Mouse (Mus musculus) lung, postnatal 25 days (tissue): ENCODE measurements at regions not wholly inside any gene's neighbourhood (a gene's known extent, or its start where the extent isn't known, plus 50 kb on each side); places are given as distances from the start of the nearest gene placed in this dataset.

Experiments used
- DNase-seq: peaks from one replicate; pipeline ENCODE4 v3.0.0; 2022; ENCODE audit warnings: low spot score

DNA sequence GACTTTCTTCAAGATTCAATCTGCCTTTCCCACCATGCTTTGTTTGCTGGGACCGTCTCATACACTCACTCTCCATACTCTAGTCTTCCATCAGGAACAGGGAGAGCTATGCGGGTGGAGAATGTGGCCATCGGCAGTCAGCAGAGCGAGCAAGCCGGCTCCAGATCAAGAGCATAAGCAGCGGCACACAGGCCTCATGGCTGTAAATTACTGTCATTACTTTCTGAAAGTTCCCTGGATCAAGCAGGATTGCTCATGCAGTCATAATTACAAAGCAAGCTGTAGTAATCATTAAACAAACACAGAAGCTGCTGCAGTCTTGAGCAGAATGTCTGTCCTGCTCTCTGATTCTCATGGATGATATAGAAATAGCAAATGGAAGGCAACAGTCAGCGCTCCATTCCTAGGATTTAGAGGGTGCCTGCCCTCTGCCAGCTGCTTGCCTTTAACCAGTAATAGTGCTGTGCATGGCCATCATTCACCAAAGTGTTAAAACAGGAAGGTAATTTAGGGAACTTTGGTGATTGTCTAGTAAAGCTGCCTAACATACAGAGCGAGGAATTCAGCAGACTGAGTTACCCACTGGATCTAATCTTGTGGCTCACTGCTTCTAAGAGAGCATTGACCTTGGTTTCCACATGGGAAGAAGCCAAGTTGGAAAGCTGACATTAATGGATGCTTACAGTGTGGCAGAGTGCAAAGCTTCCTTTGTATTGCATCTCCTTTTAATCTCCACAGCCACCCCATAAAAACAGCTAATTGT, 298.2 kb downstream of the 1190002N15Rik start:
- DNase-seq = no peak

DNA sequence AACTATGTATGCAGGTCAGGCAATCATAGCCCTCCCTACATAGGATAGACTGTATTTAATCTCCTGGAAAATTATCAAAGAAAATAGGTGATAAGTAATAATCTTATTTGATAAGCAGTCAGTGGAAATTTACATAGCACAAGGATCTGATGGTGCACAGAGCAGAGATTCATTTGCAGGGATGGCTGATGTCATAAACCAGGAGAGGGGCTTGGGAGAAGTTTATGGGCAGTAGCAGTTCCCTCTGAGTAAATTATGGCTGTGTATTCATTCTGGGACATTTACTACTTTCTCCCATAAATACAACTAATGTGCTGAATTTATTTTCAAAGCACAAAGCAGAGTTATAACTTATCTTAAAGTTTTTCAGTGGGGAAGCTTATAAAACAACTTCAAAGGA, 299.3 kb downstream of the 1190002N15Rik start:
- DNase-seq = no peak

DNA sequence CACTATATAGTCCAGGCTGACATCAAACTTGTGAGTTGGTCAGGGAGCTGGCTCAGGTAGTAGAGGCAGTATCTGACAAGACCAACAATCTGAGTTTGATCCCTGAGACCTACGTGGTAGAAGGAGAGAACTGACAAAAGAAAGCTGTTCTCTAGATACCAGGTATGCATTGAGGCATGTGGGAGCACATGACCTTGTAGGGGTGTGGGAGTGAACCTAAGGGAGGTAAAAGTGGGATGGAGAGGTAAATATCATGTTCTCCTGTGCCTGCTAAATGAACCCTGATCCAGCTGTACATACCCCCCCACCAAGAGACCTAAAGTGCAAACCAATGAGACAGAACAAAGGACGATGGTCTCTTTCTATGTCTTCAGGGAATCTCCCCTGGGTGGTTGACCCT, 308.3 kb downstream of the 1190002N15Rik start:
- no peak for DNase-seq

DNA sequence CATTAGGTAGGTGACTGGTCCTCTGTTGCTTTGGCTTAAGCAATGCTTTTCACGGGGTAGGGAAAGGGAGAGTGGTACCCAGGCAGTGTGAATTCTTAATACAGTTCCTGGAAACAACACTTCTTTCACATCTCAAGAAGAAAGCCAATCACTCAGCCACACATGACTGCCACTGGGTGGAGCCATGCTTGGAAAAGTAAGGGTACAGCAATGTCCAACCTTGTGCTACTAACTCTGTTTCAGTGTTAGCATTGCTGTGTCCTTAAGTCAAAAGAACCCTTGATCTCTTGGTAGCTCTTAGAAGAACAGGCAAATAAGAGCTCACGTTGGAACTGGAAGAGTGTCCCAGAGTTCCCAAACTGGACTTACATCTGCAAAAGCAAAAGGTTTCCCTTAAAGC, 318.8 kb downstream of the 1190002N15Rik start:
- peak; percentile 47 for DNase-seq

DNA sequence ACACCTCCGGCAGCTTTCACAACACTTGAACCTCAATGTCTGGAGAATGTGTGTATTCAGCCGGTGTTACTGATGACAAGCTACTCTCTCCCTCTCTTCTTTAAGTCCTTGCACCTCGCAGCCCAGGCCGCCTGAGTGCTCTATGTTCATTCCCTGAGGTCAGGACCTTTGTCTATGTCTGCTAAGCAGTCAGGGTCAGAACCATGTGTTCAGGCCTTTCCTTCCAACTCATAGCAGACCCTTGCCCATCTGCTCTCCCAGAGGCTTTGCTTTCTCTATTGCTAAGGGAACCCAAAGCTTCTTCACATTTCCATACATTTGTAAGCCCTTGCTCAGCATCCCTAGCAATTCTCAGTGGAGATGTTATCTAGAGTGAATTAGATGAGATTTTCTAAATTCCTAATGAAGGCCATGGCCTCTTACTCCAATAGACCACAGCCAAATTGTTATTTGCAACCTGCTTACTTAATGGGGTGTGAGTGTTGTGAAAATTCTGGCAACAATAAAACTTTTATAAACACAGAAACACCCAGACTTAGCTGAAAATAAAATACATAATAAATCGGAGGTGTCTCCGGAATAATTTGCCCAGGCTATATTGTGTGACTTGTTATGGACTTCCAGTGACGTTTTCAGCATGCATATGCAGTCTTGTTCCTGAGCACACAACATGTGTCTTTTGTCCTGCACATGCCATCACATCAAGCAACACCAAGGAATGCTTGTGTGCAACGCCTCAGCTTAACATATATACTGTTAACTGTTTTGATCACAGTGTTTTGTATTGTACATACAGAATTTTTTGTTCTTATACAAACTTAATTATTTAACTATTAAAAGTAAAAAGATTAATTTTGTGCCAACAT, 321.2 kb downstream of the 1190002N15Rik start:
- DNase-seq = no peak

DNA sequence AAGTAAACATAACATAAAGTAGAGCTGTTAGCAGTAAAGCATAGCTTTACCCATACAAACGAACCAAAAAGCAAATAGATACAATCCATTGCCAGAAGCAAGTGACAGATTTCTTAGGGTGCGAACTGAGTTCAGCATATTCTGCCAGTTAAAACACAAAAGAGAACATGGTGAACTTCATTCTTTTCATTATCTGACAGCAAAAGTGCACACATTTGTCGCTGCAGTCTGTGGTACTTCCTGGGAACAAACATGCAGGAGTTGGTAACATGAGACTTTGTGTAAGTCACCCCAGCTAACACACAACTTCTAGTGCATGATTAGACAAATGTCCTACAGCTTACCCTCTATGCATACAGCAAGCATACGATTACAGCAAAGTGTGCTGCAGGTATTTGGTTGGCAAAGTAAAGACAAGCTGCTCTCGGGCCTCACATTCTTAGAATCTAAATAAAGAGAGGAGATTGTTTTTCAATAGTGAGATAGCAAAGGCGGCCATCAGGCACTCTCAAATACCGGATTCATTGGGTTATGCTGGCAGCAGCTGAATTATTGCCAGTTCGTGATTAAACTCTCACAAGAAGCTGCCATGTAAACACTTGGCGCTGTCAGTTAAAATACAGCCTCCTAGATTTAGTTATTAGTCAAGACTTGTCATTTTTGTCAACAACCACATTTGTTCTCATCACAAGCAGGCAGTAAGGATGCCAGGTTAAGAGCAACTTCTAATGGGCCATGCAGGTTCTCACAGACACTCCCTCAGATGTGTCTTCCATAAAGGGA, 327.2 kb downstream of the 1190002N15Rik start:
- no peak for DNase-seq

DNA sequence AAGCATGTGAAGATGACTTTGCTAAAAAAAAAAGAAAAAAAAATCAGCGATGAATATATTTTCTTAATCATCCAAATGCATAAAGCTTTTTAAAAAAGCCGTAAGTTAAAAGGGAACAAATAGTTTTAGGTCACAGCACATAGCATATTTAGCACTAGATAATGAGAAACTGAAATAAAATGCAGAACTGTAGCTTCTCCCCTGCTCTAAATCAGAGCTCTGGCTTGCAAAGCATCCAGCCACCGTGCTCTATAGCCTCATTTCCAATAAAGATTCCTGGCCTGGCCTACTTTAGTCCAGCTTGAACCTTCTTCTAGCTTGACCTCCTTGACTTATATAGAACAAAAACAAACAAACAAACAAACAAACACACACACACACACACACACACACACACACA, 328.9 kb downstream of the 1190002N15Rik start:
- no peak for DNase-seq

DNA sequence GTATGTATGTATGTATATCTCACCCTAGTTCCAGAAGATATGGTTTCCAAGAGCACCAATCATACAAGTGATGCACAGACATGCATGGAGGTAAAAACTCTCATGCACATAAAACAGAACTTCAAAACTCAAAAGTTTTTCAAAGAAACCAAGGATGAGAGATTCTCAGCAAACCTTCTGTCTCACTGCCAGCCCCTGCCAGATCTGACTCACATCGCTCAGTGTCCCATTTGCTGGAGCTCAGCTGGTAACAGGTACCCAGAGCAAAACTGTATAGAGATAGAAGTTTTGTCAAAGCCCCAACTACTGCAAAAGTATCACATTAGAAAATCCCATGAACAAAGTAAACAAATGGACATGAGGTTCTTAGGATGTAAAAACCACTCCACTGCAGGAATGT, 337.0 kb downstream of the 1190002N15Rik start:
- DNase-seq = no peak

DNA sequence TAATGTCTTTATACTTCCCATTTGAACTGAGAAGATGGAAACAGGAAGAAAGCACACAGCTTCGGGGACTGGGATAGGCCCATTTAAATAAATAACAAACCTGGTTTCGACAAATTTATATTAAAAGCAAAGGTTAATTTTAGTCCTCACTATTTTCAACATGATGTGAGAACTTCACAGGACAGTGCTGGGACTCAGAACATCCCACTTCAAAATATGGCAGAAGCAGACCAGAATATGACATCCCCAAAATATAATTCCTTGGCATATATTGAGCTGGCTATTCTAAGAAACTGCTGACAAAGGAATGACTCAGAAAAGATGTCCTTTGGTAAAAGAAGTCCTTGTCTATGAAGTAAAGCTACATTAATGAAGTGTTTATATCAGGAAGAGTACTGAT, 338.0 kb downstream of the 1190002N15Rik start:
- no peak for DNase-seq

DNA sequence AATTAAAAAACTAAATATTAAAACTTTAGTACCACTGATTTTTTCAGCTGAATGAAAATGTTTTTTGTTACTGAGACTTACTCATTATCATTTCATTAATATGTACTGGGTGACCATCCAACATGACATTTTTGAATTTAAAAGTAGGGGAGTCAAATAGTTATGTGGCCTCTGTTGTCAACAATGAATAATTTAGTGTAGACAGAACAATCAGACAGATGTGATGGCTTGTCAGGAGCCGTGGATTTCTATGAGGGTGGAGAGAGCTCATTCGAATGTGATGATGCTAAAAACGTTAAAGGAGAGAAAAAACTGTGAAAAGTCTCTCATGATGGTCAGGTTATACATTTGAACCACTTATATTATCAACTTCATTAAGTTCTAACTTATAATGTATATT, 346.8 kb downstream of the 1190002N15Rik start:
- no peak for DNase-seq

DNA sequence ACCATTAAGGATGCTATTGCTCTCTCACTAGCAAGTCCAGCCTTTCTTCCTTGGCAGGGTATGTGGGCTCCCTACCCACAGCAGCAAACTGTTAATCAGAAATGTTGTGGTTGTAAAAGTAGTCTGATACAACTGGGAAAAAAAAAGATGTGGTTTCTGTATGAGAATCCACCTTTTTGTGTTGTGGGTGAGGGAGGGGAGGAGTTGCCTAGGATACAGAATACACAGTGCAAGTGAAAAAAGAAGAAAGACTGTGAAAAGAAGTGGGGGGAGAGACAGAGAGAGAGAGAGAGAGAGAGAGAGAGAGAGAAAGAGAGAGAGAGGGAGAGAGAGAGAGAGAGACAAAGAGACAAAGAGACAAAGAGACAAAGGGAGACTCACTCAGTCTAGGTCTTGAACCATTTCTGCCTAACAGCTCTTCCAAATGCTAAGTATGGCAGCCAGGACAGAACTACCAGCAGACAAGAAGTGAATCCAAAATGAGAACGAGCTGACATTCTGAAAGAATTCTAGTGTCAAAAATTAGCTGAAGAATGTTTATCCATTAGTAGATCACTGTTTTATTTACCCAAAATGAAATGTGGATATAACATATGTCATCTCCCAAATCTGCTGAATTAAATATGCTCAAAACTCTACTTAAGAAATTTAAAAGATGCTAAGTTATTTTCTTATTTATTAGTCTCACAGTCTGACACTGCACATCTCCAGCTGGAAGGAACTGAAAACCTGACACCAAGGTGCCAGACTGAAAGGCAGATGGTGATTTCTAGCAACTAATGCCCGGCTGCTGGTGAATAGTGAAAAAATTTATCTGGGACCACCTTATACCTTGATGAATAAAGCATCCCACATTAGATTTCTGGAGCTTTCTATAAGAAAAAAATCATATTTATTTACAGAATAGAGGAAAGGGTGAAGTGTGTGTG, 347.7 kb downstream of the 1190002N15Rik start:
- no peak for DNase-seq

DNA sequence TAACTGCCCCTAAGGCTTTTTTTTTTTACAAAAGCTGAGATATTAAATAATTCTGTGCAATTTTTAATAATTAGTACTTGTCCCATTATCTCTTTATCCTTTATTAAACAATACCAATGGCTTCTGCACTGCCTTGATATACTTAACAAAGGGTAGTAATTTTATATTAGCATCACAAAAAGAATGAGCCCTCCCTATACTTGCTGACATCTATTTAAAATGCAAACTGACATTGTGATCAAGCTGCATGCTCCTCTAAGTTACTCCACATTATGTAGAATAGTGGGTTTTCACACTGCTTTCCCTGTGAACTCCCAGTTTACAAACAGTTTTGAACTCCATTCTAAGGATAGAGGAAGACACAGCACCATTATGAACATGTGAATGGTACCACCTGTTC, 349.8 kb downstream of the 1190002N15Rik start:
- no peak for DNase-seq

DNA sequence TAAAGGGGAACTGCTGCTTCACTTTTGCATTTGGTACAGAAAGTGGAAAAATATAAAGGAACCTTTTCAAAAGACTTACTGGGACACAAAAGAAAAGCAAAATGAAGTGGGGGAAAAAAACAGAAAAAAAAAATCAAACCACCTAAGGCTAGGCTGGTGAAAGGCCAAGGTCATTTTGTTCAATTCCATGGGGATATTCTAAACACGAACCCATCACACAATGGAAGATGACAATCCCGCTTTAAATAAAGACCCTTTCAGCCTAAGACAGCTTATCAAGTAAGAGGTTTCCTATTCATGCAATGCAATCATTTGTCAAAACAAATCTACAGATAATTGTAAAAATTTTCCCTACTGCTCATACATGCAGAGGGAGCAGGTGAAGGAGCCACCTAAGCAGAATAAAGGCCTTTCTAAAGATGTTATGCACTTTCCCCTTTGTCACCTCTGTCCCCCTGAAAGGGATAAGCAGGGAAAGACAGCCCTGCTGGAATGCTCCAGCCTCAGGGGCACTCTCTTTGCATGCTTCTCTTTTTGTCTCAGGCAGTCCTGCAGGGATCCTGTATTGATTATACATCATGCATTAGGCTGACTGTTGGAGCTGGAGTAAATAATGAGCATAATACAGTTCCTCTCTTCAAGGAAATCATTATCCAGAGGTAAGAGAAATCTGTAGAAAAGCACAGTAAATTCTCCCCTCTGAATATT, 367.8 kb downstream of the 1190002N15Rik start:
- DNase-seq = no peak

DNA sequence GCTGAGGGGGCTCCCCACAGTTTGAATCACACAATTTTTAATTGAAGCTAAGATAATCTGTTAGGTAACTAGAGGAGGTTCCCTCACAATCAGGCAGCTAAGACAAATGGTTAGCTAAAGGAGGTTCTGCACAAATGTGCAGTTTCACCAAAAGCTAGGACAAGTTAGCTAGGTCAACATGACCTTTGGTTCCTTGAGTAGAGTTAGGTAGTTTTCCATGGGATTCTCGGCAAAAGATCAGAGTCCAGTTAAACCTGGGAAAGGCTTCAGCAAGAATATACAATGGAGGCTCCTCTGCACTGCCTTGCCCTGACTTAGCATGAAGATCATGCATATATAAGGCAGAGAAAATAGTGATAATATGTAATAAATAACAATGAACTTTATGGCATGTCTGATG, 374.2 kb downstream of the 1190002N15Rik start:
- DNase-seq = no peak

DNA sequence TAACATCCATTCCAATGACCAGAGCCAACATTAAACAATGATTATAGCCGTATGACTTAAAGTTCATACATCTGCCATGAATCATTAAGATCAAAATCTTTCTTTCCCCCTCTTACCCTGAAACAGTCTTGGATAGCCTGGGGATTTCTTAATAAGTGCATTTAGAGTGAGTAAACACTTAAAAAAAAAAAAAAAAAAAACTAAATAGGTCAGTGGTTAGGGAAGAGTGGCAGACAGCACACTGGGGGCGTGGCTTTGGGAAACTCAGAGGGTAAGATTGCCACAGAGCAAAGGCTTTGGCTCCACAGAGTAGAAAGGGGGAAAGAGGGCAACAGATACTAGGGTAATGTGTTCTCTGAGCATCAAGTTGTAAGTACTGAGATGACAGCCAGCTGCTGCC, 382.3 kb downstream of the 1190002N15Rik start:
- DNase-seq = no peak

DNA sequence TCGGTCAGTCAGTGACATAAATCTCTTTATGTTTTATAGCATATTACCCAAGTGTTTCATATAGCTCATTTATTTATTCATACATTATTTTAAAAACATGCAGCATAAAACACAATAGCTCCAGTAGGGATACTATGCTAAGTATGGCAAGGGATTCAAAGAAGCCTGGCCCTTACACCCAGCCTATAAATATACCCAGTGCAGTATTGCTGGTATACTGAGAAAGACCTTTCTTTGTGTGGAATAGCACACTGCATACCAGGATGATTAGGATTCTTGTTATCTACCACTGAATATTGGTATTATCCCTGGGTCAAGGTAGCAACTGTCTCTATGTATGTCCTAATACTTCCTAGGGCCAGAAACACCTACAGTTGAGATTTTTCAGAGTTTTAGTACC, 389.4 kb downstream of the 1190002N15Rik start:
- DNase-seq = no peak

DNA sequence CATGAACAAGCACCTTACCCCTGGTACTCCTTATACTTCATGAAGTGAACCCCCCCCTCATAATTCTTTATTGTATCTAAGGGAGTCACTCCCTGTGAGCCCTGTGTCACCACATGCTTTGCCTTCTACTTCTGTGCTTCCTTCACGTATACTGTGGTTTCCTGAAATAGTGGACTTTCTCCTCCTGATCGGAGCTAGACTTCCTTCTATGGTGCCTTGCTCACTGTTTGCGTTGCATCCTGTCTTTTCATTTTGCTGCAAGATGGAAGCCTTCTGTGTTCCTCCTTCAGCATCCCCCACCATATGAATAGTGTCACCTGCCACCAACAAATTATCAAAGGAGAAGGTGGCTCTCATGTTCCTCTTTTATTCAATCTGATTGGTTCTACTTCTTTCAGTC, 391.1 kb downstream of the 1190002N15Rik start:
- no peak for DNase-seq

DNA sequence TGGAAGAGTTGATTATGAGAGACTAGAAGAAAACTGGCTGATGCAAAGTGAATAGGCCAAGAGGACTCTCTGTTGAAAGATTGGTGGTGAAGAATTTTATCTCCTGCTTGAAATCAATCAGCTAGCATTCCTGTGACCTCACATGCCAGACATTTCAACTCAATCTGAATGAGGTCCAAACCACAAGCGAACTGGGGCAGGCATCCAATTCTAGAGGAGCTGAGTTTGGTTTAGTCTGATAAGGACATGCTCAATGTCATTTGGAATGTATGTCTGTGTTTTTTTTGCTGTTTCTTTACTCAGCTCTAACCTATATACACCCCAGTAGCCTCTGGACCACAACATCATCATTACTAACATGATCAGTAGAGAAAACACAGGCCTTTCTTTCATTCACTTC, 401.4 kb downstream of the 1190002N15Rik start:
- DNase-seq = peak; percentile 66

DNA sequence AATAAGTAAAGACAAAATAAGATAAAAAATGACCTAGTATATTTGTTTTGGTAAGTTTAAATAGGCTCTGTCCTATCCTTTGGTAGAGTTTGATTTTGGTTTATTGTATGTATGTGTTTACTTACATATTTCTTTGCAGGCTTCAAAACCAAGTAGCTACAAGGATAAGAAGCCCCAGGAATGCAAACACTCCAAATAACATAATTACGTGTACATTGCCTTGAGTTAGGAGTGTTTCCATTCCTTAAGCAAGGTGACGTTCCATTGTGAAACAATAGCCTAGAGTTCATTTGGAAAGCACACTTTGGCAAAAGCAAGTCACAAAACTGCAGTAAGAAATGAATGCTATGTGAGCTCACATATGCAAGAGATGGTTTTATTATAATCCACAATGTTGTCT, 404.2 kb downstream of the 1190002N15Rik start:
- DNase-seq = peak; percentile 46

DNA sequence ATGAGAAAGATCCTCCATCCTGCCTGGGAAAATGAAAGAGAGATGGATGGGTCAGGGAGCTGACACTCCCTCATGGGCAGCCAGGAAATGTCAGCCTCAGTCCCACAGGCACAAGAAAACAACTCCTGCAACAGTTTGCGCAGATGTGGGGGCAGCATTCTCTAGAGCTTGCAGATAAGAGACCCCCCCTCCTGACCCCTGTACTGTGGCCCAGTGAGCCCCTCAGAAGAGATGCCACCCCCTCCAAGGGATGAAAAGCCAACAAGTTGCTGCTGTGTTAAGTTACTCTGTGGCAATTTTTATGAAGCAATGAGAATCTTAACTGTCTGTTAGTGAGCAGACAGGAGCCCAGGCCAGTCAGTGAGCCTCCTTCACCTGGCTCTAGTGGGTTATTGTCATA, 406.5 kb downstream of the 1190002N15Rik start:
- no peak for DNase-seq

DNA sequence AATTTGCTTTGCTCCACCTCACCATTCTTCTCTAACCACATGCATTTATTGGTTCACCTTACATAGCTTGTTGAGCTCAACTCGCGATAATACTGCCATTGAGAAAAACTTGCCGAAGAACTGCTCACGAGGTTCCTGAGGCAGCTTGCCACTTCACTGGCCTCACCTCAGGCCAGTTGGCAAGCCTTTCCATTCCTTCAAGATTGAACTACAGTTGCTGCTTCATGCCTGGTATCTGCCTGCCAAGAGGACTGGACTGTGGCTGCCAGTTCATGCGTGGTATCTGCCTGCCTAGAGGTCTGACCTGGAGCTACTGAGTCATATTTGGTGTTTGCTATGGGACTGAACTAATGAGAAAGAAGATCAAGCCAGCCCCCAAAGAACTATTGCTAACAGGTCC, 420.9 kb downstream of the 1190002N15Rik start:
- DNase-seq = peak; percentile 10
